Mouse (Mus musculus): ENCODE measurements around the gene Nans. TPM values are rescaled to one million over a fixed set of nuclear protein-coding genes. Genes with fewer than 3 reads are reported as not detected.

Gene Nans
- total RNA-seq (2021), result 10 to 100 TPM; 38.3 to 43.8 TPM
- long read RNA-seq, experiment 1, transcript Nans-201 (6 exons, 2,179 nt), result major isoform, 54 of 60 reads
- long read RNA-seq, experiment 1, partial matches to known transcripts, result 2 of 60 reads
- long read RNA-seq, experiment 1, other reads (novel, unspliced or antisense), result 4 of 60 reads
- long read RNA-seq, experiment 2, transcript Nans-201 (6 exons, 2,179 nt), result major isoform, 26 of 26 reads
- long read RNA-seq, experiment 2, partial matches to known transcripts, result 0 of 26 reads
- long read RNA-seq, experiment 2, other reads (novel, unspliced or antisense), result 0 of 26 reads

DNA sequence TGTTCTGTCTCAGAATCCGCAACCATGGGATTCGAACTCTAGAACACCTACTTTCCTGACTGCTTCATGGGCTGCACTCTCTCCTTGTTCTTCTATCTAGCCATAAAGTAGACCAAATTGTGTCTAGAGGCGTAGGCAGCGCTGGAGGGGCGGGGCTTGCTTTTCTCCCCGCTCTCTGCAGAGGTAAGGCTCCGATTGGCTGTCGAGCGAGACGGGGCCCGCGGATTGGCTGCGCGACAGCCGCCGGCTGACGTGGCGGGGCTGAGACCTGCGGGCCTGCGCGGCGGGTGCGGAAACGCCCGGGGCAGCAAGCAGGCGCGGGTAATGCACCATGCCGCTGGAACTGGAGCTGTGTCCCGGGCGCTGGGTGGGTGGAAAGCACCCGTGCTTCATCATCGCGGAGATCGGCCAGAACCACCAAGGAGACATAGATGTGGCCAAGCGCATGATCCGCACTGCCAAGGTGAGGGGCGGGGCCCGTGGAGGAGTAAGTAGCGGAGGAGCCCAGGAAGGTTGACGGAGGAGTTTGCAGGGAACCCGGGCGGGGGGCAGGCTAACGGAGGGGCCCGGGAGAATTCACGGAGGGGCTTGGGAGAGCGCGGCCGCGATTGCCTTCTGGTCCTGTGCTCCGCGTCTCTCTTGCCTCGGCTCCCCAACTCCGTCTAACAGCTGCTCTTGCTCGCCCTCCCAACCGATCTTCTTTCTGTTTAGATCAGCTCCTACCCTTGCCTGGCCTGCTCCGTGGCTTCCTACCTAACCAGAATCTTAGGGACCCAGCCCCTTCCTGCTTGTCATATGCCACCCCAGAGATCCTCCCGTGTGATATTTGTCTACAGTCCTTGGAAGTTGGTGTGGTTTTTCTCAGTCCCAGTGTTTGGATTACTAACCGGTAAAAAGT is at the start of gene Nans:
Nans (plus strand) TSS at position 221 of the 898 bp plus-strand sequence.
- peak; percentile 98 to 99 for DNase-seq

DNA sequence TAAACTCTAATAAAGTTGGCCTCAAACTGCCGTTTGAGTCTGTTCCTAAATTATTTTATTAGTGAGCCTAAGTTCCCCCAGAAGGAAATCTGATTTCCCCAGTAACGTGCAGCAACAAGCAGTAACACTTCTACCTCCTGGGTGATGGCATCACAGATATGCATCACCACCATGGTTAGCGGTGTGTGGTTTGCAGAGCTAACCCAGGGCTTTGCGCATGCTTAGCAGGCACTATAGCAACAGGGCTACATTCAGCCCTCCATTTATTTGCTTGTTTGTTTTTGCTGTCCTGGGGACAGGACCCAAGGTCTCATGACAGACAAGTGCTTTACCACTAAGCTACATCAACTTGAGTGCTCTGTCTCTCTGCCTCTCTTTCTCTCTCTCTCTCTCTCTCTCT is 46.5 kb upstream of the Nans start:
- no peak for DNase-seq

DNA sequence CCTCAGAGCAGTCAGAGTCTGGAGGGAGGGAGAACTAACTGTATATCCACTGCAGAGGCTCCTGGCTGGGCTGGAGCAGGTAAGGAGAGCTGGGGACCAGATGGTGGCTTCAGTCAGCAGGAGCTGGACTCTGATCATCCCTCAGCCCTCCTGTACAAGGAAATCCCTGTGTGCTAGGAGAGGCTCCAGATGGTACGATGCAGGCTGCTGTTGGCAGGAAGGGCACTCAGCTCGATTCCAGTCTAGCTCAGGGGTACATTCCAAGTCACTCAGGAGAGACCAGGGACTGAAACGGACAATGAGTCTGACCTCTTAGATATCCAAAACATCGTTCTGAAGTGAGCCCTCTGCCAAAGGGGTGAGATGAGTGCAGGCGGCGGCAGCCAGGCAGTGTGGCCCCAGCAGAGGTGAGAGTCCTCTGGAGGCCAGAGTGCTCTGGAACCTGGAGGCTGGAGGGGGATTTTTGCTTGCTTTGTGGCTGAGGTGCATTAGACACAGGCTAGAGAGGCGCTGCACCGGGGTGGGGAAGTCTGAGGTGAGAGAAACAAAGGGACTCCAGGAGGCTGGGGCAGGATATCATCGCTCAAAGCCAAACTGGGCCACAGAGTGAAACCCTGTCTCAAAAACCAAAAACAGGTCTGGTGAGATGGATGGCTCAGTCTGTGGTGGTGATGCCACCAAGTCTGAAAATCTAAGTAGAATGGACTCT is 43.7 kb upstream of the Nans start:
- DNase-seq, result no peak

DNA sequence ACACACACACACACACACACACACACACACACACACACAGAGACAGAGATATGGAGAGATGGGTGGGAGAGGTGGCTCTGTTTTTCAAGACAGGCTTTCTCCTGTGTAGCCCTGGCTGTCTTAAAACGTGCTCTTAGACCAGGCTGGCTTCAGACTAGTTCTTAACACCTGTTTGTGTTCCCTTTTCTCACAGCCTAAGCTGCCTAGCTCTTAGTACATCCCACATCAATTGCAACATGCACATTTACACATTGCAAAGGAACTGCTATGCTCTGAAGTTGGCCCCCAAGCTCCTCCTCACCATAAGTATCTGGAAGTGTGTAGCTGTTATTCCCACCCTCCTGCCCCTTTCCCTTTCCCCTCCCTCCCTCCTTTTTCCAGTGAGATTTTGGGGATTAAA is 41.6 kb upstream of the Nans start:
- DNase-seq, result no peak

DNA sequence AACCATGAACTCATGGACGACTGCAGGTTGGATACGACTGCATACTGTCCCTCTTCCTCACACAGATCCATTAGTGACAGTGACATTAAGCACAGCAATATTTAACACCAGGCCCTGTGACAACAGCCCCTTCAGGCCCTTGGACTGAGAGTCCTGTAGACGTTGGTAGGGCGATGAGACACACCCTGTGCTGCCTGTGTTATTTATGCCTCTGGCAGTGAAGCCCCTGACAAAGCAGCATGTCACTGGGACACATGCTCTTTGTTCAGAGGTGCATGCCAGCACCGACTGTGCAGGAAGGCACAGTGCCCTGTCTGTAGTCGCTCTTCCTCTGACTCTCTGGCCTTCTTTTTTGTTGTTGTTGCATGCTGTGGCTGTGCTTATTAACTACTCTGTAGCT is 40.2 kb upstream of the Nans start:
- DNase-seq, result no peak

DNA sequence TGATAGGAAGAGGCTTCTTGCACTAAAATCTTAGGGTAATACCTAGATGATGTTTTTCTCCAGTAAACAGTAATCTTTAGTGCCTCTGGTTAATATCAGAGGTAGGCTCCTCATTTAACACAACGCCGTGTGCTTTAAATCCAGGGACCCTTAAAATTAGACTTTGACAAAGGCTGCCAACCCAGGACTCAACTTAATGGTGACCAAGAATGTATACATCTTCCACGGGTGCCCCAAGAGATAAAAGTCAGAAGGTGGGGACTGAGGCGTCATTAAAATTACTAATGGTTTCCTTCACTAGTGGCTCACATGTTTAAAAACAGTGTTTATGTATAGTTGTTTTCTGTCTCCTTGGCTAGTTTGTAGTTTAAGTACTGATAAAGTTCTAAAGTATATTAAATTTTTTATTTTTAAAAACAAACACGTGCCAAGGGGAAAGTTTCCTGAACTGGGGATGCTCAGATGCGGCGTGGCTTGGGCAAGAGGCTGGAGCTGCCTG is 39.0 kb upstream of the Nans start:
- DNase-seq, result no peak

DNA sequence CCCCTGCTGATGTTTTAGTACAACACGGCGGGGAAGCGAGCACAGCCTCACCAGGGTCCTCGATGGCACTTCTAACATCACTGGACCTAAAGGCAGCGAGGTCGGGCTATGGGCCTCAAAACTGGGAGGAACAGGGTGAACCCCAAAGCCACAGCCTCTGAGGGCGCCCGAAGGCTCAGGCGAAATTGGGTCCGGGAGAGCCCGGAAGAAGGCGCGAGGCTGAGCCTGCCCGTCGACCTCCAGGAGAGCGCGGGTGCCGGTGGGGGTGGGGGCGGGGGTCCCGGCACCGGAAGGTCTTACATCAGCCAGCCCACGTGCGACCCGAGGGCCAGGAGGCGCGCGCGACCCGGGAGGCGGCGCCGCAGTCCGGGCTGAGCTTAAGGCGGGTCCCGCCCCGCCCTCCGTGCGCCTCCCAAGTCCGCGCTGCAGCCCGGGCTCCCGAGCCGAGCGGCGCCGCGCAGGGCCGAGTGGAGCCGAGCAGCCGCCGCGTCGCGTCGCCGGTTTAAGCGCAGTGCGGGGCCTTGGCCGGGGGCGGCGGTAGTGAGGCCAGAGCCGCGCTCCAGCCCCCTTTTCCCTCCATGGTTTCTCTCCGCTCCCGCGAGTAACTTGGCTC is 38.4 kb upstream of the Nans start, which contains the start of gene Anp32b:
Anp32b (plus strand) TSS at position 384 of the 613 bp plus-strand sequence.
- DNase-seq, result peak; percentile 96 to 97

DNA sequence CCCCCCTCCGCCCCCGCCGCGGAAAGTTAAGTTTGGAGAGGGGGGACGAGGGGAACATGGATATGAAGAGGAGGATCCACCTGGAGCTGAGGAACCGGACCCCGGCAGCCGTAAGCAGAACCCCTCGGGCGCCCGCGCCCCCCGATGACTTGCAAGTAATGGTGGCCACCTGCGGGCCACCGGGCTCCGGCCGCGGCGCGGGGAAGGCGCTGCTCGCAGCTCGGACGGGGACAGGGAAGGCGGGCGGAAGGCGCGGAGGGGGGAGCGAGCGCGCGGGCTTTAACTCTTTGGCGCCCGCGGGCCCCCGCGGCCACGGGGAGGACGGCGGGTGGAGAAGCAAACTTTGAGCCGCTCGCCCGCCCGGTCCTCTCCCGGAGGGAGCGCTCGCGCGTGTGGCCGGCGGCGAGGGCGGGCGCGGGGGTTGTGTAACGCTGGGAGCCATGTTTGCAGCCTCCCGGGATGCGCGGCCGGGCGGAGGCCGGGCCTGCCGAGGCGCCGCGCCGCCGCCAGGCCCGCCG is 37.7 kb upstream of the Nans start:
- peak; percentile 80 to 86 for DNase-seq

DNA sequence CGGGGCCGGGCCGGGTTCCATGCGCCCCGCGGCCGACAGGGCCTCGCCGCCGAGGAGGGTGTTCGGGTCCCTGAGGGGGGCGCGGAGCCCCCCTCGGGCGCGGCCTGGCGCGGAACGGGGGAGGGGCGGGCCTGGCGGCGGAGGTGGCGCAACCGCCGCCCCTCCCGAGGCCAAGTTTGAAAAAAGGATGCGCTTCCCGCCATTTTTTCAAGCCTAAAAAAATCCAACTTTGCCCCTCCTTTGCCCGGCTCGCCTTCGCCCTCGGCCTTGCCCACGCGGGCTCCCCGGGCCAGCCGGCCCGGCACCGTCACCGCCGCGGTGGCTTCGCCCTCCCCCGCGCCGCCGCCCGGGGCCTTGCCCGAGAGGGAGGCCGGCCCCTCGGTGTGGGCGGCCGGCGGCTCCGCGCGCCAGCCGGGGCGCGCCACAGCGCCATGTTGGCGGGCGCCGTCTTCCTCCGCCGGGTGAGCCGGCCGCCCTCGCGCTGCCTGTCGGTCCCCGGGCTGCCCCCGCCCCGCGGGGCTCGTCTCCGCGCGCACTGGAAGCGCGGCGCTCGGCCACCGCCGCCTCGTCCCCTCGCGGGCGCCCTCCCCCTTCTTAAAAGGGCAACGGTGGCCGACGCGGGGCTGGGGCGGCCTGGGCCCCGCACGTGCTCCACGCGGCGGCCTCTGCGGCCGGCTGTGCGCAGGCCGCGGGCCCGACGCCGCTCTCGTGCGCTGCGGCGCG is 37.1 kb upstream of the Nans start:
- DNase-seq, result peak; percentile 75 to 87

DNA sequence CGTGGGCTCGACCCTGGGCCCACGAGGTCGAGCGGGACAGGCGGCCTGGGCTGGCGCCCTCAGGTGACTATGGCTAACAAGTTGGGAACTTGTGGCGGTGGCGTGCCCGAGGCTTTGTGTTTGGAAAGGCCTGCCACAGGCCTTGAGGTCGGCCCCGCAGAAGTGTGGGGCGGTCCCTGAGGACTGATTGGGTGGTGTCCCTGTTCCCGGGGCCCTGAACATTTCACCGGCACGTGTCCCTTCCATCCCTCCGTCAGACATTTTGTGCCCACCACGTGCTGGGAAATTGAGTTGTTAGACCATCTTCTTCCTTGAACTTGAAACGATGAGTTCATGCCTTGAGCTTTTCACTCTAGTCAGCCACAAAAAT is 36.6 kb upstream of the Nans start:
- peak; percentile 77 to 78 for DNase-seq

DNA sequence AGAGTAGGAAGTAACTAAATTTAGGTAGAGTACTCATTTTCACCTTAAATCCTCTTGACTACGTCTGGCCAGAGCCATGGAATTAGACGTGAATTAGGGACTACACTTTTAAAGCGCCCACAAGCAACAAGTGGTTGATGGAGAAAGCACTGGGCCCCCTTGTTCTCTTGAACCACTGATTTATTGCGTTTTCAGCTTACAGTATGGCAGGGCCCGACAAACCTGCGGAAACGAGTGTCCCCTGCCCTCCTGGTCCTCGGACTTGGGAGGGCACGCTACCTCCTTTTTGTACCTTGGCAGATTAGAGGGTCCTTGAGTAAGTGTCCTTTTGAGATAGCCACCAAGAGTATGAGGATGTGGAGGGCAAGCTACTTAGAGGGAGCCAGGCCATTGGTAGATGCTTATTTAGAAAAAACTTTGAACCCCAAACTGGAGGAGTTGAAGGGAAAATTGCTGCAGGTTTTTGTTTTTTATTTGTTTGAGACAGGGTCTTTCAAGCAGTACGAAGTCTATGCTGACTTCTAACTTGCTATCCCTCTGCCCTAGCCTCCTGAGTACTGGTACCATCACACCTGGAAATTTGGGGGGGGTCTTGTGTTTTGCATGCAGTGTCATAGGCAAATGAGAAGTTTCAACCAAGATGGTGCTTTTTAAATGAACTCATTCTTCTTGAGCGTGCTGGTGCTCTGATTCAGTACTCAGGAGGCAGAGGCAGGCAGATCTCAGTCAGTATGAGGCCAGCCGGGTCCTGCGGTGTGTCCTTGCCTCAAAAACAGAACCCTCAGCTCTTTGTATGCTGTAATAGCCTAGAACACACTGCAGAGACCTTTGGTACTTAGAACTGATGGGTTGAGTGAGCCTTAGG is 36.0 kb upstream of the Nans start:
- no peak for DNase-seq

DNA sequence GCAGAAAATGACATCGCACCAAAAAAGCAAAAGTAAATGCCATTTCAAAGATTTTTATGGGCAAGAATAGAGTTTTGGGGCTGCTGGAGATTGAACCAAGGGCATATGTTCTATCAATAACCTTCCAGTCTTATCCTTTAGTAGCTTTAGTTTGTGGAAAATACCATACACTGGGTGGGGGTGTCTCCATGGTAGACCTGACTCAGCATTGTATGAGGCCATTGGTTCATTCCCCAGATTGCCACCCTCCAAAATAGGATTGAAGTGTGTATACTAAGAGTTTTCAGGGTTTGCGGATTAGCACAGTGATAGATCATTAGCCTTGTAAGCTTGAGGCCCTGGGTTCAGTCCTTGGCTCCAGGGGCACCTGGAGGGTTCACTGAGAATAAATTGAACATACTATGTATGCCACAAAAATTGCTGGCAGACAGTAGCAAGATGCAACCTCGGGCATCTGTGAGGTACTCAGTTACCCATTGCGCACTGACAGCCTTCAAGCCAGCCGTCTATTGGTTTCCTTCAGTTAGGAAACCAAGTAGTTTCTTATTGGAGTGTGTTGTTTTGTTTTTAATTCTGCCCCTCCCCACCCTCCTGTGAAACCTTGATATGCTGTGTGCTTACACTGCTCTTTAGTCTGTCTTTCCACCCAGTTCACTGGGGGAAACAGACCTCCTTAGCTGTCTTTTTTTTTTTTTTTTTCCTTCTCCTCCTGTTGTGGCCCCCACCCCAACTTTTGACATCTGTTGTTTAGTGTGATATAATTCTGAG is 34.8 kb upstream of the Nans start:
- no peak for DNase-seq

DNA sequence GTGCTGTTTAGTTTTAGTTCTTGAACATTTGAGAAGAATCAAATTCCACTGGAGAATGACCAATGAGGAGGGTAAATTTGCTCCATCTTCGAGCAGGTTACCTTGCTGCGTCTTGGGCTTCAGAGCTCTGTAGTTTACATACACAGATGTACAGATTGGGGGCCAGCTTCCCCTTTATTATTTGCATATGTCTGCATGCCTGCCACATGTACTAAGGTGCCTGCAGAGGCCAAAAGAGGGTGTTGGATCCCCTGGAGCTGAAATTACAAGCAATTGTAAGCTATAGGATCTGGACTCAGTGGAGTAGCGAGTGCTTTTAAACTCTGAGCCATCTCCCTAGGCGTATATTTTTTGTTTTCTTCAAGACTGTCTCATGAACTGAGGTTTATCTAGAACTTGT is 32.3 kb upstream of the Nans start:
- no peak for DNase-seq

DNA sequence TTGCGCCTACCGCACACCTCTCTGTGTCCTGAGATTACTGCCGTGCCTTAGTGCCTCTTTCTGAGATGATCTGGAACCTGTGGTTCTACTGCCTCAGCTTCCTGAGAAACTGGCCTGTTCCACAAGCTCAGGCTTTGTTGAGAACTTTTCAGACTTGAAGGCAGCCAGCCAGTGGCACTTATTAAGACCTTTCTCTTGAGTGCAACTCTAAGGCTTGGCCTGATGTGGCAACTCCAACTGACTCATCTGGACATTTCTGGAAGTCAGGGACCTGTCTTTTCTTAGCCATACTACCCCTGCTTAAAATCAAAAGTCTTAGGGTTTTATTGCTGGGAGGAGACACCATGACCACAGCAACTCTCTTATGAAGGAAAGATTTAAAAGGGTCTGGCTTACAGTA is 31.9 kb upstream of the Nans start:
- no peak for DNase-seq

DNA sequence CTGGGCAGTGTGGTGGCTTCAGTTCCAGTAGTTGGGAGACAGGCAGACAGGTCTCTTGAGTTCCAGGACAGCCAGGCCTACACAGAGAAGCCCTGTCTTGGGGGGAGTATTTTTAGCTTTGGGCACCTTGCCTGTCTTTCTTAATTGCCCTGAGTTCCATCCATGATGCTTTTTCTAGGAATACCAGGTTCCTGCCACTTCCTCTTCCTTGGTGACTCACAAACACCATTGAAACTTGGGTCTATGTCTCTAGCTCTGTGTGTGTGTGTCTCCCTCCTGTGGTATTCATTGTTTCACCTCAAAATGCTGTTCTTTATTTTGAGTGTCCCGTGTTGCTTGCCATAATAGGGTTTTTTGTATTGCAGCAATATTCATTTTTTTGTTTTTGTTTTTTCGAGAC is 30.6 kb upstream of the Nans start:
- DNase-seq, result no peak

DNA sequence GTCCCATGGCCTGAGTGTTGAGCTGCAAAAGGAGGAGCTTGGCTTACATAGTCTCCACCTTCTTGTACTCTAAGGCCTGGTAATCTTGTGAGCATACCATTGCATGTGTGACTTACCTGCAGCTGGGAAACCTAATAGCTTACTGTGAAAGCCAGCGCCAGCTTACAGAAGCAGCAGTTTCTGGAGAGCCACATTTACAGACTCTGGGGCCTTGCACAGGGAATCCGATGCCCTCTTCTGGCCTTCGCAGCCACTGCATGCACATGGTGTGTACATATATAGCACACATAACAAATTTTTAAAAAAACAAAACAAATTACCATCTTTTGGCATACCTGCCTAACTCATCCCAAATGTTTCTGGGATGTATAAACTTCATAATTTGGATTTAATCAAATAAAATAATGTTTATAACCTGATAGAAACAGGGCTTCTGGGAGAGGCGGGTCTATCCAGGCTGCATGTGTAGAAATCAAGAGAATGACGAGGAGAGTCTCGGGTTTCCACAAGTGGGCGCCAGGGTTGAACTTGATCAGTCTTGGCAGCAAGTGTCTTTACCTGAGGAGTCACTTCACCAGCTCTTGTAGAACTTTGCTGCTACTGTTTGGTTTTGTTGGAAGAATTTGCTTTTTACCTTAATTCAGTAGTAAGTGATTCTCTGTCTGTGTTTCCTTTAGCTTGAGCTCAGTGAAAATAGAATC is 25.8 kb upstream of the Nans start:
- DNase-seq, result peak; percentile 48 to 59

DNA sequence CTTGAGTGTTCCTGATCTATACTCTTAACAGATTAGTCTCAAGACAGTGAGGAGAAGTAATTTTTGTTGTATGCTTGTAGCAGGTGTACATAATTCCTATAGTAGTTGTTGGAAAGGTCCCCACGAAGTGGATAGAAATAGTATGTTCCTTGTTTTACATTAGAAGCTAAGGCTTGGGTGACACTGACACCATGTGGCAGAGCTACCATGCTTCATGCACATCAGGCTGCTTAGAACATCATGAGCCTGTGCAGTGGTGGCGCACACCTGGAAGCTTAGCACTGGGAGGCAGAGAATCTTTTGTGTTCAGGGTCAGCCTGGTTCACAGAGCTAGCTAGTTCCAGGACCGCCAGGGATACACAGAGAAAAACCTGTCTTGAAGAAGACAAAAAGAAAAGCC is 23.3 kb upstream of the Nans start:
- no peak for DNase-seq

DNA sequence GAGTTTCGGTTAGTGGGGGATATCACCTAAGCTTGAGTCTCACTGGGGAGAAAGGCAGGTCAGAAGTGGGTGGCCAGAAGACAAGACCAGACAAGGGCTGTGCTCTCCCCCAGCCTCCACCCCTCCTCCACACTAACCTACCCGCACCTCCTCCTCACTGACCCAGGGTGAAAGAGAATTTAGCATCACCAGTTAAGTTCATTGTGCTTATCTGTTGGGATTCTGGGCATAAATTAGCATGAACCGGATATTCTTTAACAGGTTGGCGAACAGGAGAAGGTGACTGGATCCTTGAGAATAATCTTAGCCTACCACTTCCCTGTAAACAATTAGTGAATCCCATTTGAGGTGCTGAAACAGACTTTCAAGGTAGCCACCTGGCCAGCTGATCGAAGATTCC is 13.9 kb upstream of the Nans start:
- DNase-seq, result no peak

DNA sequence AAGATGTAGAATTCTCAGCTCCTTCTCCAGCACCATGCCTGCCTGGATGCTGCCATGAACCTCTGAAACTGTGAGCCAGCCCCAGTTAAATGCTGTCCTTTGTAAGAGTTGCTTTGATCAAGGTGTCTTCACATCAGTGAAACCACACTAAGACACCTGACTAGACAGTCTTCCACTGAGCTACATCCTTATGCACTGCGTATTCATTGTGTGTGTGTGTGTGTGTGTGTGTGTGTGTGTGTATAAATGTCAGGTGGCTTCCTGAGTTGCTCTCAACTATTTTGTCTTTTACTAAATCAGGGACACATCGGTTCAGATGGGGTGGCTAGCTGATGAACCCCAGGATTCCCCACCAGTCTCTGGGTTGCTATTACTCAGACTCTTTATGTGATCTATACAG is 10.0 kb upstream of the Nans start:
- no peak for DNase-seq
